Mouse (Mus musculus) heart, postnatal 25 days (tissue): ENCODE results near the gene Nelfcd. TPM values are rescaled to one million over a fixed set of nuclear protein-coding genes. Genes with fewer than 3 reads are reported as not detected.

Source experiments
- DNase-seq: peaks from one replicate; pipeline ENCODE4 v3.0.0; 2022; ENCODE audit warnings: low spot score
- intact Hi-C: fragments of 180-260 bp; cut with DNase I; formaldehyde crosslinking; loops from one replicate; pipeline ENCODE4 v1.15.1; 2025
- total RNA-seq, 2 experiments: library from RNA; stranded (reverse); gene quantifications; 2 replicates each; pipeline ENCODE4 v1.2.3; 2021

The Nelfcd gene
- total RNA-seq: 10 to 100 TPM; 29.0 to 30.1 TPM

- peak; percentile 86 for DNase-seq
- intact Hi-C loops: loop anchor here (5.0 kb wide), 2 partner anchors 89 to 256 kb away; no protein-coding TSS in a partner anchor
These were observed at the start of gene Nelfcd for GRCm38 (mm10) chr2:174415731-174416310. Gene Nelfcd, plus strand, starts transcription at chr2:174415804.

DNA sequence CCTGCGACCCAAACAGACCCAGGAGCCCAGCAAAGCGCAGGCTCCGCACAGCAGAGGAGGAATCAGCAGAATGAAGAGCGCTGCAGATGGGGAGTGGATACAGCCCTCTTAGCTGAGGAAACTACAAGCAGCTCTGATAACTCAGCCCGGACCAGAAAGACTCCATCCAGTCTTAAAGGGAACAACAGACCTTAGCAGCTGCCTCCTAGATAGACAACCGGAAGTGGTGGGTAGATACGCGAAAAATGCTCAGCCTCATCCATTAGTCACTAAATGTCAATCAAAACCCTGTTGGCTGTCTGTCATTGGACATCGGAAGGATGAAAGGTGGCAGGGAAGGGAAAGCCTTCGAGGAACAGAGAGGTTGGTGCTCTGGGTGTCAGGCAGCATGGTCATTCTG, 49.0 kb upstream of the Nelfcd start:
- no peak for DNase-seq

GRCm38 (mm10) chr2:174381021-174381420, 34.6 kb upstream of the Nelfcd start:
- intact Hi-C loops: no loop called here
- DNase-seq: no peak

More for the DNA sequence above, 49.0 kb upstream of the Nelfcd start:
- intact Hi-C loops: no loop called here

- DNase-seq: no peak
- intact Hi-C loops: no loop called here
These were observed 23.7 kb upstream of the Nelfcd start for GRCm38 (mm10) chr2:174391936-174392335.

DNA sequence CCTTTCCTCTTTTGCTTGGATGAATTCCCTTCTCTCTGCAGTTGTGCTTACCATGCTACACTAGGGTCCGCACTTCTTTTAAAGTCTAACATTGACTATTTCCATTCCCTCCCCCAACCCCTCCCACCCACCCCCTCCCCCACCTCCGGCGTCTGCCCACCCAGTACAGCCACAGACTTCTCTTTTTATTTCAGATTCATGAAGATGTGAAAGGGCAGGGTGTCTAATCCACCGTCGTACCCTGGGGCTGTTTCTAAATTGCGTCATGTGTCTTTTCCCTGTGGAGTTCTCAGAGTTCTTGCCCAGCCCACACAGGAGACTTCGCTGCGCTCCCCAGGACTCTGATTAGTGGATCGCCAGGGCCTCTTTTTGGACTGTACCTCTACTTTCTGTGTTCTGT, 23.1 kb upstream of the Nelfcd start:
- intact Hi-C loops: no loop called here
- no peak for DNase-seq

GRCm38 (mm10) chr2:174393383-174393782, 22.2 kb upstream of the Nelfcd start:
- no peak for DNase-seq
- intact Hi-C loops: no loop called here

GRCm38 (mm10) chr2:174396643-174397042, 19.0 kb upstream of the Nelfcd start:
- intact Hi-C loops: no loop called here
- no peak for DNase-seq

GRCm38 (mm10) chr2:174397065-174397464, 18.5 kb upstream of the Nelfcd start:
- intact Hi-C loops: no loop called here
- no peak for DNase-seq

DNA sequence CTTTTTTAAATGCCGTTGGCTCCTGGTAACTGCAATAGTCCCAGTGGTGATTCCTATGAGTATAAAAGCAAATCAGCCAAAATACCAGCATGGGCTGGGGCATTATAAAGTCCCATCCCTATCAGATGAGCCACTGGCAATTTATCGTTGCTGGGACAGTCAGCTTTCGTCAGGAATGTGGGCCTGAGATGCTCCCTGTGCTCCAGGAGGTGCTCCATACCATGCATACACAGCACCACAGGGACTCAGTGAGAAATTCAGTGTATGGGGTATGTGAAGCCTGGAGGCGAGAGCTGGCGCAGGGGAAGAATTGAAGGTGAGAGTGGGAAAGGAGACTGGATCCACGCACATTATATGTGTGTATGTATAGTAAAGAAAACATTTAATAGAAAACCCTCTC, 17.7 kb upstream of the Nelfcd start:
- intact Hi-C loops: no loop called here
- no peak for DNase-seq

DNA sequence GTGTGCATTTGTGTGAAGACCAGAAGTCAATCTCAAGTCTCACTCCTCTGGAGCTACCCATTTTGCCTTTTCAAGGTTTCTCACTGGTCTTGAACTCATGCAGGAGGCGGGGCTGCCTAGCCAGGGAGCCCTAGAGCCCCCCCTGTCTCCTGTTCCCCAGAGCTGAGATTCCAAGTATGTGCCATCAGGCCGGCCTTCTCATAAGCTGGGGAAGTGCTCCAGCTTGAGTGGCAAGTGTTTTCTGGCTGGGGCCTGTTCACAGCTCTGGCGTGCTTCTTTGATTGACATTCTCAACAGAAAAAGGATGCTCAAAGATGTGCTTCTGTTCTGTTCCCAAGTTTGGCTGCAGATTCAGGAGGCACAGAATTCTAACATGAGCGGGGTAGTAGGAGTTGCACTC, 15.2 kb upstream of the Nelfcd start:
- intact Hi-C loops: no loop called here
- no peak for DNase-seq

- DNase-seq: no peak
- intact Hi-C loops: no loop called here
These were observed 5.4 kb upstream of the Nelfcd start for GRCm38 (mm10) chr2:174410222-174410621.

GRCm38 (mm10) chr2:174413127-174413526, 2.5 kb upstream of the Nelfcd start:
- intact Hi-C loops: no loop called here
- DNase-seq: no peak

GRCm38 (mm10) chr2:174415001-174415730, 438 bp upstream of the Nelfcd start:
- no peak for DNase-seq
- intact Hi-C loops: loop anchor here (5.0 kb wide), 2 partner anchors 88 to 257 kb away; no protein-coding TSS in a partner anchor

GRCm38 (mm10) chr2:174421107-174421506, 5.5 kb downstream of the Nelfcd start:
- intact Hi-C loops: no loop called here
- no peak for DNase-seq

- intact Hi-C loops: no loop called here
- no peak for DNase-seq
These were observed 8.9 kb downstream of the Nelfcd start for GRCm38 (mm10) chr2:174424301-174425085.

GRCm38 (mm10) chr2:174426856-174427255, 11.3 kb downstream of the Nelfcd start:
- DNase-seq: no peak
- intact Hi-C loops: no loop called here

- no peak for DNase-seq
- intact Hi-C loops: no loop called here
These were observed 12.7 kb downstream of the Nelfcd start for GRCm38 (mm10) chr2:174428076-174428835.

GRCm38 (mm10) chr2:174428996-174429591, 13.5 kb downstream of the Nelfcd start:
- intact Hi-C loops: no loop called here
- DNase-seq: no peak

DNA sequence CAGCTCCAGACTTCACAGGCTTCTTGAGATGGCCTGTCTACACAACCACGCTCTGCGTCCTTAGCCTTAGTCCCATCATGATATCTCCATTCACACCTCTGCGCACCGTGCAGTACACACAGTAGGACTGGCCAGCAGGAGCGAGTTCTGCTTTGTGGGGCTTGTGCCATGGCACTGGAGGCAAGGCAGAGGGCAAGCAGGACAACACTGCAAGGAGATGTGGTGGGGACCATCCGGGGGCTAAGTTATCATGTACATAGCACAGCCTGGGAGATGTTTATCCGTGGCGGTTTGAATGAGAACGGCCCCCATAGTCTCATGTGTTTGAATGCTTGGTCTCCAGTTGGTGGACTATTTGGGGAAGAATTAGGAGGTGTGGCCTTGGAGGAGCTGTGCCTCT, 19.3 kb downstream of the Nelfcd start:
- intact Hi-C loops: no loop called here
- no peak for DNase-seq
